Mouse (Mus musculus): ENCODE data around the gene Lmx1b.

DNA sequence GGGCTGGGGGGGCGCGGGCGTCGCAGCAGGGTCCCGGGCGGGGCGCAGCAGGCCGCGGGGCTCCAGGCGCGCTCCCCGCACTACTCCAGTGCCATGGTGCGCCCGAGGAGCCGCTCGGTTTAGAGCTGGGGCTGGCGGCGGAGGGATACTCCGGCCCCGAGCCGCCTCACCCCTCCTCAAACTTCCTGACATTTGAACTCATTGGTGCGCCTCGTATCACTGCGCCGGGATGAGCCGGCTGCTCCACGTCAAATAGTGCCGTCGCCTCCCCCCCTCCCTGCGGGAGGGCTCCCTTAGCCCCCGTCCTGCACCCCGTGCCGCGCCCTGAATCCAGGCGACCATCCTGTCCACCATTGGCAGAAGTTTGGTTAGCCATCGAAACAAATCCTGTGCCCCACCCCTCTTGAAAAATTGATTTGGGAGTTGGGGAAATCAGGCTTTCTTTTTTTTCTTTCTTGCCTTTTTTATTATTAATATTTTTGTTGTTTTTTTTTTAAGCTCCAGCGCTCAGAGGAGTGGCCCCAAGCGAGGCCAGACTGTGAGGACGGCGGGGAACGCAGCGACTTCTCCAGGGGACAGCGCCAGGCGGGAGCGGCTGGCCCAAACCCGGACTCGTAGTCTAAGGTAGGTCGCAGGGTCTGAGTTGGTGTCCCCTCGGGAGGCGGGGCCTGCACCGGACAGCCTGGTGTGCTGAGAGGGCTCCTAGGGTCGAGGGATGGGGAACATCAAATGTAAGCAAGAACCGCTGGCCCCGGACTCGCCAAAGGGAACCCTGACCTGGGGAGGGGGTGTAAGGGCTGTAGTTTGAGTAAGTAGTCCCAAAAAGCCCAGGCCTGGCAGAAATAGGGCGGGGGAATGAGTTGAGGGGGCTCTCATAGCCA lies 907 bp upstream of the Lmx1b start:
- no peak for TF ChIP-seq CTCF (IDR thresholded peaks at IDR 0.05; ENCODE audit: insufficient read depth, low read length)
- no peak for TF ChIP-seq POLR2A (IDR thresholded peaks at IDR 0.05; ENCODE audit: borderline replicate concordance, extremely low read depth, low read depth, low read length)
